Mouse (Mus musculus): ENCODE measurements around the gene Rnf7. TPM values are rescaled to one million over a fixed set of nuclear protein-coding genes. Genes with fewer than 3 reads are reported as not detected.

Rnf7 gene
- 140 and 263 TPM in 2 replicates for polyA plus RNA-seq (2012; rRNA removed; ENCODE audit: low replicate concordance)

DNA sequence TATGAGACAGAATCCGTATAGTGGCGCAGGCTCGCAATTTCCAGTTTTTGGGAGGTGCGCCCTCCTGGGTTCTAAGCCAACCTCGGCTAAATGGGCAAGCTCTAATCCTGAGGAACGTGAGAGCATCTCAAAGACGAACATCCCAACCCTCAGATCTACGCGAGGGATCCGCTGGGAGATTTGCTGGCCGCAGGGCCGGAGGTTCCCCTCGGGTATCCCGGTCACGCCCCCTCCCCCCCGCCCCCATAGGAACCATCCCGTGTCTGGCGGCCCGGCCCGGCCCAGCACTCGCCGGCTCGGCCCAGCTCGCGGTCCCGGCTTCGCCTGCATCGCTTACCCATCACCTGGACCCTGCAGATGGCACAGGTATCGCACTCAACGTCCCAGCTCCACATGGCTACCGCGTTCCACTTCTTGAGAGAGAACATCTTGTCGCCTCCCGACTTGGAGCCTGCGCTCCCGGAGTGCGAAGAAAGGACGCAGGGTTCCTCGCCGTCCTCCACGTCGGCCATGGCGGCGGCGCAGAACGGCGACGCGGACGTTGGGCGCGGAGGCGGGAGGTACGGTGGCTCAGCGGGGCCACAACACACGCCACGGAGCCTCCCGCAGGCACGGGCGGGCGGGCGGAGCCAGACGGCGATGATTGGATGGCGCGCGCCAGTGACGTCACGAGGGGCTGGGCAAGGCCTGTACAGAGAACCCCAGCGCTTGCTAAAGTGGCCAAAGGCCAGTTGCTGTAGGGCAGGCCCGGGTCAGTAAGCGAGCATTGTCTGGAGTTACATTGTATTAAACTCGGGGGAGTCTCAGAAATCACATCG, at the start of gene Rnf7:
Gene Rnf7 (minus strand): TSS at position 605 of the 818 bp plus-strand sequence.

DNA sequence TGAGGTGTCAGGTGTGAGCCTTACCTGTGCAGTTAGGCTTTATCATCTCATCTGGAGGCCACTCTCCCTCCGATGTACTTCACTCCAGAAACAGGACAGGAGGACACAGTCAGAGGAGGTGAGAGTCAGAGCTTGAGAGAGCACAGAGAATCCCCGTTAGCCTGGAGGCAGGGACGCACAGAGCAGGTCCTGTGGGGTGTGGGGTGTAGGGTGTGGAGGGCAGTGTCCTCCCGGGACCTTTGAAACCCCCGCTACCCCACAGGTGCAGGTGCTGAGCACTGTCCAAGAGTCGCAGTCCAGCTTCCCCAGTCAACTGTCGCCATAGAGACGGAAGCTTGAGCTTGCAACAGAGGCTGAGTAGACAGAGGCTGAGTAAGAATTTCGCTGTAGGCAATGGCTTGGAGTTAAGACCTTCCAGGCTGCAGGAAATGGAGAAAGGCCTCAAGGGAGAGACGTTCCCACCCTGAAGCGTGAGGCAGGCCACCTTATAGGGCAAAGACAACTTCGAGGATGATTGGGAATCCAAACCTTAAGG, 46.6 kb upstream of the Rnf7 start, which contains the start of gene Gm28729:
Gene Gm28729 (minus strand): TSS at position 293 of the 535 bp plus-strand sequence.

Other genes starting within 250 kb of the Rnf7 start
- gene Atp1b3, start 114.2 kb downstream of the Rnf7 start, polyA plus RNA-seq (2012; rRNA removed; ENCODE audit: low replicate concordance): 90.6 and 113 TPM in 2 replicates
- gene Gm28729, start 46.6 kb upstream of the Rnf7 start, polyA plus RNA-seq (2012; rRNA removed; ENCODE audit: low replicate concordance): 0.16 and 2.8 TPM in 2 replicates
- gene Rasa2, start 152.9 kb upstream of the Rnf7 start, polyA plus RNA-seq (2012; rRNA removed; ENCODE audit: low replicate concordance): 4.0 and 4.4 TPM in 2 replicates